Mouse (Mus musculus) erythroblast, adult 5-6 weeks (primary cell): ENCODE results near the gene Ddx39b. TPM values are rescaled to one million over a fixed set of nuclear protein-coding genes. Genes with fewer than 3 reads are reported as not detected.

Experiments
- ATAC-seq: replicated peaks from 2 replicates; pipeline ENCODE4 v1.8.0; 2016; ENCODE audit warnings: moderate number of reproducible peaks, mild to moderate bottlenecking, moderate TSS enrichment, inconsistent platforms; ENCODE audit not compliant: poor library complexity, low FRiP score, severe bottlenecking
- total RNA-seq, 2 experiments: library from RNA; stranded (forward) in 1 of 2; stranded (reverse) in 1 of 2; fragments of 150-400 nt in 1 of 2; fragments of 200-764, 138-1000 nt in 1 of 2; gene quantifications; 2 replicates each; pipeline versions ENCODE4 v1.2.3 to v1.2.4; 2015 to 2017; ENCODE audit warnings: low replicate concordance in 2 of 2

The Ddx39b gene
- 65.7 and 80.5 TPM in 2 replicates for total RNA-seq (2015; ENCODE audit: low replicate concordance)
- 48.1 and 50.2 TPM in 2 replicates for total RNA-seq (2017; ENCODE audit: low replicate concordance)

DNA sequence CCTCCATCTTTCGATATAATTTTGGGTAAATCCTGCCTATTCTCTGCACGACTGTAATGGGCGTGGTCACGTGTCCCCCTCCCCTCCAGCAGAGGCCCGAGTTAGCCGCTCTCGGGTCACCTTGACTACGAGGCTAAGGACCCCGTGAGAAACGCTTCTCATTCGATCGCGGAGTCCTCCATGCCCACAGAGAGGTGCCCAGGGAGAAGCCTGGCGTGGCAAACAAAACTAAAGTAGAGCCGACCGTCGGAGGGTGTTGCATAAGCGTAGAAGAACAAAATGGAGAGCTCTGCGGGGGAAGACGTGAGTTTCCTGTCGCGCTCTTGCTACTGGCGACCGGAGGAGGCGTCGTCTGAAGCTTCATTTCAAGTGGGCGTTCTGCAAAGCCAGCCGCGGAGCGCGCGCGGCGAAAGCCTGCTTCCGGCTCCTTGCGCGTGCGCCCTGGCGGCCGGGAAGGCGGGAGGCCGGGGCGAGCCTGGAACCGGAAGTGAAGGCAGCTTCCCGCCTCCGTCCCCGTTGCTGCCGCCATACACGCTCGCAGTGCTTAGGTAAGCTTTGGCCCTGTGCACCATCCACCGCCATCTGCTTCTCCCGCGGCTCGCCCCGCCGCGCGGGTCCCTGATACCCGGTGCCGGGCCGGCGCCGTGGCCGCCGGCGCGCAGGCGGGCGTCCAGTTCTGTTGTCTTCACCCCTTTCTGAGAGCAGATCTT, at the start of gene Ddx39b:
Gene Ddx39b (plus strand): TSS at position 442 of the 710 bp plus-strand sequence.
- peak; percentile 80 for ATAC-seq

GRCm38 (mm10) chr17:35192924-35193323, 48.6 kb upstream of the Ddx39b start:
- no peak for ATAC-seq

DNA sequence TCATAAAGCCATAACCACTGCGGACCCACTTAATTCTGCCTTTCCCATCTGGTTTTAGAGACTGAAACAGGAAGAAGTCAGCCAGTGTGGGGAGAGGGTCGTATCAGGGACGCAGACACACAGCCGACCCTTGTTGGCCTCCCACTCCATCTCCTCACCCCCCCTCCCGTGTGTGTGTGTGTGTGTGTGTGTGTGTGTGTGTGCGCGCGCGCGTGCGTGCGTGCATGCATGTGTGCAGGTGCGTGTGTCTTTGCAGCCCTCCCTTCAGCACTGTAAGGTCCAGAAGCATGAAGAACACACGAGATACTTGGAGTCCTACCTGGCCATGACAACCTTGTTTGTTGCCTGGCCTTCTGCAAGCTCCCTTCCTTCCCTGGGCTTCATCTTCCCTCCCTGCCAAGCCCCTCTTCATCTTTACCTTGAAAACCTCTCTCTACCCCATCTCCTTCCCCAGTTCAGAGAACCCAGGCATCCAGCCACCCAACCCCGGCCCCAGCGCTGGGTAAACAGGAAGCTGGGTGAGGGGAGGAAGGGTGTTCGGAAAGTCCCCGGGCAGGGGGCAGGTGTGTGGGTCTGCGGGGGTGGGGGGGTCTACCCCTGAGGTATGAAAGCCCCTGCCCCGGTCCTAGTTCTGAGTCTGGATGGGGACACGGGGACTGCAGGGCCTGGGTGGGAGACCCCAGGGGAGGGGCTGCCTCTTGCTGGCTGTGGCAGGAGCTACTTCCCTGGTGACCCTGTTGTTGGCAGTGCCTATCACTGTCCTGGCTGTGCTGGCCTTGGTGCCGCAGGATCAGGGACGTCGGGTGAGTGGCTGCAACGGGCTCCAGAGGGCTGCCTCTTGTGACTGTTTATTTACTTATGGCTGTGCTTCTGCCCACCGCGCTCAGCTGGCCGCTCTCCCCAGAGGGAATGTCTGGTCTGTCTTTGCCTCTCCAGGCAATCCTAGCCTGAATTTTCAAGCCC, 47.4 kb upstream of the Ddx39b start, which contains the start of gene Ltb:
Gene Ltb (plus strand): TSS at position 559 of the 963 bp plus-strand sequence.
- no peak for ATAC-seq

- ATAC-seq, result no peak
These were observed 46.5 kb upstream of the Ddx39b start for GRCm38 (mm10) chr17:35194844-35195630.

- peak; percentile 85 for ATAC-seq
These were observed 45.8 kb upstream of the Ddx39b start for GRCm38 (mm10) chr17:35195631-35196320.

DNA sequence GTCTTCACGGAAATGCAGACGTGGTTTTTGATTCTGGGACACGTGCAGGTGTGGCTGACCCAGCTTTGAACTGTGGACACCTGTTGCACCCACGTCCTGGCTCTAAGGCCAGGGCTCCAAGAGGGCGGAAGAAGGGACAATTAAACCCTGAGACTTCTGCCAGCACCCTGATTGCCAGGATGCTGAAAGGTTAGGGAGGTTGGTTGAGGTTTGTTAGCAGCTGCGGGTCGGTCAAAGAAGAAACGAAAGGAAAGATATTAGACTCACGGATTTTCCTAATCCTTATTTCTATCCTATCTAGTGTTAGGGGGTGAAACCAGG, 45.3 kb upstream of the Ddx39b start:
- no peak for ATAC-seq

GRCm38 (mm10) chr17:35197126-35197525, 44.4 kb upstream of the Ddx39b start:
- ATAC-seq, result no peak

- no peak for ATAC-seq
These were observed 43.5 kb upstream of the Ddx39b start for GRCm38 (mm10) chr17:35198029-35198428.

DNA sequence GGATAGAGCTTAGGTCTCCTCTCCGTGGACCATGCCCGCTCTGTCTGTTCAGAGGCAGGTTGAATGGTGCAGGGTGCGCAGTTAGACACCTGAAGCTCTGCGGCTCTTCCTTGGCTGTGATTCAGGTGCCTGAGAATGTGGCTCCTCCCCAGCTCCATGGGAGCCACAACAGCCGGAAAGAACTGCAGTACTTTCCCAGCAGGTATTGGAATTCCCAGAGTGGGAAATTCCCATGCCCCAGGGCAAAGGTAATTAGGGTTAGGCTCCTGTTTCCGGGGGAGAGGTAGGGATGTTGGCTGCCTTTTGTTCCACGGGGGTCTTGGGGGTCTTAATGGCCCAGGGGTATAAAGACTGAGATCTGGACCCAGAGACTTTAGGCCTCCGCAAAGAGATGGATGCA, 42.6 kb upstream of the Ddx39b start:
- ATAC-seq, result no peak

DNA sequence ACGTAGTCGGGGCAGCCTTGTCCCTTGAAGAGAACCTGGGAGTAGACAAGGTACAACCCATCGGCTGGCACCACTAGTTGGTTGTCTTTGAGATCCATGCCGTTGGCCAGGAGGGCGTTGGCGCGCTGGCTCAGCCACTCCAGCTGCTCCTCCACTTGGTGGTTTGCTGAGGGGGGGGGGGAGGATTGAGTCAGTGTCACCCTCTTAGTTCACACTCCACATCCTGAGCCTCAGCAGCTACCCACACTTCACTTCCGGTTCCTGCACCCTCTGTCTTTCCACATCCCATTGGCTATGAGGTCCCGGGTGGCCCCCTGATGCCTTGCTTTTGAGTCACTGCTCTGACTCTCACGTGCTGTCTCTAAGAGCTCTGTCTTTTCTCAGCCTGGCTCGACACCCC, 41.1 kb upstream of the Ddx39b start:
- ATAC-seq, result no peak

- no peak for ATAC-seq
These were observed 40.4 kb upstream of the Ddx39b start for GRCm38 (mm10) chr17:35201128-35201527.

DNA sequence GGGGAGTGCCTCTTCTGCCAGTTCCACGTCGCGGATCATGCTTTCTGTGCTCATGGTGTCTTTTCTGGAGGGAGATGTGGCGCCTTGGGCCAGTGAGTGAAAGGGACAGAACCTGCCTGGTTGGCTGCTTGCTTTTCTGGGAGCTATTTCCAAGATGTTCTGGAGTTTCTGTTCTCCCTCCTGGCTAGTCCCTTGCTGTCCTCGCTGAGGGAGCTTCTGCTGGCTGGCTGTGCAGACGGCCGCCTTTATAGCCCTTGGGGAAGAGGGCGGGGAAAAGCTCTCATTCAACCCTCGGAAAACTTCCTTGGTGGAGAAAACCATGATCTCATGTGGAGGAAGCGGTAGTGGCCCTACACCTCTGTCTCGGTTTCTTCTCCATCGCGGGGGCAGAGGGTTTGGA, 39.8 kb upstream of the Ddx39b start, which contains the start of gene Tnf:
Gene Tnf (minus strand): TSS at position 221 of the 400 bp plus-strand sequence.
- ATAC-seq, result no peak

DNA sequence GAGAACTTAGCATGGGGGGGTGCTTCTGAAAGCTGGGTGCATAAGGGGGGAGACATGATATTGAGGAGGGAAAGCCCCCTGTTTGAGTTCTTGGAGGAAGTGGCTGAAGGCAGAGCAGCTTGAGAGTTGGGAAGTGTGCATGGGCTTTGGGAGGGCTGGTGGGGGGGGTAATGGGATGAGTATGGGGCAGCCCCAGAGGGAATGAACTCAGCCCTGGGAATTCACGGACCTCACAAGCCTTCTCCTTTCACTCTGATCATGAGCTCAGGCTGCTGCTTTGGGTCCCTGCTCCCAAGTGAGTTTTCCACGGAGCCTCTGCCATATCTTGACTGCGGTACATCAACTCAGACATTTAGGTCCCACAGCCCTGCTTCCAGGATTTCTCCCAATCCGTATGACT, 39.1 kb upstream of the Ddx39b start:
- no peak for ATAC-seq

- no peak for ATAC-seq
These were observed 36.8 kb upstream of the Ddx39b start, which contains the start of gene Lta for GRCm38 (mm10) chr17:35204494-35205379. TSS of gene Lta (minus strand) at chr17:35205351.

DNA sequence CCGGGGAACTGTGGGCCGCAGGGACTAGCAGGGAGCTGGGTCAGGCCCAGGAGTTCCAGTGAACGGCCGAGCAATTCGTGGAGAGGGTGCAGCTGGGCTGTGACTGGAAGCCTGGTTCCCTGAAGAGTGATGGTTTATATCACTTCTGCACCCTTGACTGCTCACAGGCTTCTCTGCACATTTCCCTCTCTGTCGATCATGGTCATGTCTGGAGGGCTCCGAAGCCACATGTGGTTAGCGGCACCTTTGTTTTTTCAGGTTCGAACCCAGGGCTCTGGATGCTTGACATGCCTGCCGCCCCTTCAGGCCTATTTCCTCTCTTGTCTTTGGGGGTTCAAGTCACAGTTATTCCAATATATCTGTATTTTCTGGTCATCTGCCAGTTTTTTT, 36.2 kb upstream of the Ddx39b start:
- ATAC-seq, result no peak

DNA sequence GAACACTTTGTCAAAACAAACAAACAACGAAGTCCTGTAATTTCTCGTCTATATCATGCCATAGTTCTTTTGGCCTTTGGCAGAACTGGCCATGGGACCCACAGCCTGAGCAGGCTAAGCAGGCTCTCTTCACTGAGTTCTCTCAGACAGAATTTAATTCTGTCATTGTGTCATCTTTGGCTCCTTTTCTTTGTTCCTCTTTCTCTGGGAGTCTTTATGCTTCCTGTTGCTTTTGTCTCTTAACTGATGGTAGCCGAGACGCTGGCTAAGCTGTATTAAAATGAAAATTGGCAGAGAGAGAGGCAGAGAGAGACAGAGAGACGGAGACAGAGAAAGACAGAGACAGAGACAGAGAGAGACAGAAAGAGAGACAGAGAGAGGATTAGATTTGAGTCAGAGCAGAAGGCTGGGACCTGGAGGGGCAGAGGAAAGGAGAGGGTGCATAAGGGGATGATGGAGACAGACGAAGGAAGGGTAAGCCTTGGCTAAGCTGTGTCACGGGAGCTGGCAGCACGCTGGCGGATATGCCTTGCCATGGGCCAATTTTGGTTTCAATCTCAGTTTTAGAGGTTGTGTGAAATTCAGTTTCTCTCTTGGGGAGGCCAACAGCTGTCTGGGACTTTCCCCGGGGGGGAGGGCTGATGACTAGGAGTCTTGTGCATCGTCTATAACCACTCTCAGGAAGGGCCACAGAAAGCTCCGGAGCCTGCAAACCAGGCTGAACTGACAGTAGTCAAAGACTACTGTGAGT, 31.6 kb upstream of the Ddx39b start:
- ATAC-seq, result no peak

DNA sequence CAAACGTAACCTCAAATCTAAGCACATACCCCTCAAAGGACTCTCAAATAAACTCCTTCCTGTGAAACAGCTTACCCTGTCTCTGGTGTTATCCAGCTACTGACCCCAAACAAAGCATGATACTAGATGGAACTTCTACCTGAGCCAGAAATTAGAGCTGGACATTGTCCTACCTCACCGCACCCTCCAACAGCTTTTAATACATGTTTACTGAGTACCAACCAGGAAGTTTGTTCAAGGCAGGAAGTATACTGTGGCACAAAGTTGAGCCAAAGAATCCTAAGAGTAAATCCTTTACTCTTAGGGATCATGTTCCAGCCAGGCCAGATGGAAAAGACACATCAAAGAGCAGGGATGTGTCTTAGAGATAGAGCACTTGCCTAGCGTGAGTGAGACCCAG, 31.0 kb upstream of the Ddx39b start:
- no peak for ATAC-seq

DNA sequence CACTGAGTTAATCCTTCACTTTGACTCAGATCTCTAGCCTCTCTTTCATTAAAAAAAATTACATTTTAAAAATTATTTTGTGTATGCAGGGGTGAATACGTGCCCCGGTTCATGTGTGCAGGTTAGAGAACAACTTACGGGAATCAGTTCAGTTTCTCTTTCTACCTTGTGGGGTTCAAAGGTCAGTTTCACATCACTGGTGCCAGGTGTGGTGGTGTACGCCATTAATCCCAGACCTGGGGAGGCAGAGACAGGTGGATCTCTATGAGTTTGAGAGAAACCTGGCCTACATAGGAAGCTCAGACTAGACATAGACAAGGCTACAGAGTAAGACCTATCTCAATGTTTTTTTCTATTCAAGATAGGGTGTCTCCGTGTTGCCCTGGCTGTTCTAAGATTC, 28.5 kb upstream of the Ddx39b start:
- ATAC-seq, result no peak
